Mouse (Mus musculus): ENCODE measurements around the gene Smim10l2a. TPM values are rescaled to one million over a fixed set of nuclear protein-coding genes. Genes with fewer than 3 reads are reported as not detected.
"Not testable (repeated sequence)": the region's sequence is repeated elsewhere in the genome, so short reads cannot be mapped to it uniquely, and the experiment has no call there.

Smim10l2a gene
- 8.5 and 8.8 TPM in 2 replicates for polyA plus RNA-seq (2014; fragmentation: Nextera tagmentation; extraction: Ambion mirVana)

- not testable (repeated sequence) for H3K9me3 ChIP-seq (ENCODE audit: control insufficient read depth, low read length); H3K4me1 ChIP-seq (ENCODE audit: control insufficient read depth, insufficient read depth, low read length); H3K27ac ChIP-seq (replicated peaks; ENCODE audit: low read depth, low read length); H3K36me3 ChIP-seq (ENCODE audit: control insufficient read depth, insufficient read depth, low read length); H3K27me3 ChIP-seq (ENCODE audit: control insufficient read depth, insufficient read depth, low read length)
- peak within 1 kb of the TSS; percentile 43 for H3K4me2 ChIP-seq (ENCODE audit: low read depth, severe bottlenecking)
- H3K9ac ChIP-seq (ENCODE audit: low read length): peak within 1 kb of the TSS; percentile 37; the same call in 1 of the 2 replicates
- H3K4me3 ChIP-seq (ENCODE audit: low read depth, low read length): peak within 1 kb of the TSS; percentile 40
- WGBS: 15% methylated on average over 42 of the region's 56 CpGs
- DNase-seq (ENCODE audit: low spot score) (peak; percentile 69), ATAC-seq (ENCODE audit: insufficient number of reproducible peaks, low FRiP score, low TSS enrichment, low read depth) (peak; percentile 90)
Observed at GRCm38 (mm10) chrX:56374431-56375128, at the start of gene Smim10l2a. TSS of gene Smim10l2a (plus strand) at chrX:56374586.

GRCm38 (mm10) chrX:56332046-56332445 is 42.3 kb upstream of the Smim10l2a start:
- H3K4me3 ChIP-seq (ENCODE audit: low read depth, low read length): no peak overlapping the region
- no peak overlapping the region for H3K4me2 ChIP-seq (ENCODE audit: low read depth, severe bottlenecking)
- ATAC-seq (ENCODE audit: insufficient number of reproducible peaks, low FRiP score, low TSS enrichment, low read depth): no peak
- WGBS: 68% methylated on average over 3 of the region's 3 CpGs
- no peaks in the 10 kb centered on the region for H3K4me1 ChIP-seq (ENCODE audit: control insufficient read depth, insufficient read depth, low read length)
- H3K27me3 ChIP-seq (ENCODE audit: control insufficient read depth, insufficient read depth, low read length): no peaks in the 10 kb centered on the region
- H3K9me3 ChIP-seq (ENCODE audit: control insufficient read depth, low read length): no peaks in the 10 kb centered on the region
- no peaks in the 10 kb centered on the region for H3K36me3 ChIP-seq (ENCODE audit: control insufficient read depth, insufficient read depth, low read length)
- no peak overlapping the region for H3K9ac ChIP-seq (ENCODE audit: low read length)
- H3K27ac ChIP-seq (replicated peaks; ENCODE audit: low read depth, low read length): no peak overlapping the region
- DNase-seq (ENCODE audit: low spot score): no peak

GRCm38 (mm10) chrX:56340305-56340704 is 34.1 kb upstream of the Smim10l2a start:
- H3K4me2 ChIP-seq (ENCODE audit: low read depth, severe bottlenecking): no peak overlapping the region
- no peak overlapping the region for H3K4me3 ChIP-seq (ENCODE audit: low read depth, low read length)
- H3K4me1 ChIP-seq (ENCODE audit: control insufficient read depth, insufficient read depth, low read length): no peaks in the 10 kb centered on the region
- H3K27me3 ChIP-seq (ENCODE audit: control insufficient read depth, insufficient read depth, low read length): no peaks in the 10 kb centered on the region
- no peak overlapping the region for H3K27ac ChIP-seq (replicated peaks; ENCODE audit: low read depth, low read length)
- H3K36me3 ChIP-seq (ENCODE audit: control insufficient read depth, insufficient read depth, low read length): no peaks in the 10 kb centered on the region
- ATAC-seq (ENCODE audit: insufficient number of reproducible peaks, low FRiP score, low TSS enrichment, low read depth): no peak
- DNase-seq (ENCODE audit: low spot score): peak; percentile 31
- no peaks in the 10 kb centered on the region for H3K9me3 ChIP-seq (ENCODE audit: control insufficient read depth, low read length)
- H3K9ac ChIP-seq (ENCODE audit: low read length): no peak overlapping the region

- 82% methylated on average over 3 of the region's 3 CpGs for WGBS
- H3K27ac ChIP-seq (replicated peaks; ENCODE audit: low read depth, low read length): no peak overlapping the region
- ATAC-seq (ENCODE audit: insufficient number of reproducible peaks, low FRiP score, low TSS enrichment, low read depth) (no peak), DNase-seq (ENCODE audit: low spot score) (no peak)
- no peak overlapping the region for H3K9ac ChIP-seq (ENCODE audit: low read length)
- H3K4me3 ChIP-seq (ENCODE audit: low read depth, low read length): no peak overlapping the region
- H3K4me1 ChIP-seq (ENCODE audit: control insufficient read depth, insufficient read depth, low read length): no peaks in the 10 kb centered on the region
- no peaks in the 10 kb centered on the region for H3K36me3 ChIP-seq (ENCODE audit: control insufficient read depth, insufficient read depth, low read length)
- no peaks in the 10 kb centered on the region for H3K27me3 ChIP-seq (ENCODE audit: control insufficient read depth, insufficient read depth, low read length)
- H3K9me3 ChIP-seq (ENCODE audit: control insufficient read depth, low read length): no peaks in the 10 kb centered on the region
- no peak overlapping the region for H3K4me2 ChIP-seq (ENCODE audit: low read depth, severe bottlenecking)
Observed at GRCm38 (mm10) chrX:56342921-56343320, 31.5 kb upstream of the Smim10l2a start.

GRCm38 (mm10) chrX:56346176-56346931 is 28.0 kb upstream of the Smim10l2a start, which contains the start of gene Zfp449:
TSS of gene Zfp449 (plus strand) at chrX:56346400.
- Histone ChIP-seq H3K4me3 (ENCODE audit: low read depth, low read length) (peak within 1 kb of the TSS; percentile 47), H3K27ac (replicated peaks; ENCODE audit: low read depth, low read length) (no peak within 1 kb of the TSS), H3K9ac (ENCODE audit: low read length) (peak within 1 kb of the TSS; percentile 61), H3K4me2 (ENCODE audit: low read depth, severe bottlenecking) (peak within 1 kb of the TSS; percentile 40), H3K4me1 (ENCODE audit: control insufficient read depth, insufficient read depth, low read length) (no peaks in the 10 kb centered on the region), H3K36me3 (ENCODE audit: control insufficient read depth, insufficient read depth, low read length) (no peaks in the 10 kb centered on the region), H3K27me3 (ENCODE audit: control insufficient read depth, insufficient read depth, low read length) (no peaks in the 10 kb centered on the region), H3K9me3 (ENCODE audit: control insufficient read depth, low read length) (no peaks in the 10 kb centered on the region)
- DNase-seq (ENCODE audit: low spot score) (peak; percentile 84), ATAC-seq (ENCODE audit: insufficient number of reproducible peaks, low FRiP score, low TSS enrichment, low read depth) (peak; percentile 96)
- 24% methylated on average over 34 of the region's 39 CpGs for WGBS

- Histone ChIP-seq H3K4me2 (ENCODE audit: low read depth, severe bottlenecking) (peak overlapping the region; percentile 40), H3K27ac (replicated peaks; ENCODE audit: low read depth, low read length) (no peak overlapping the region), H3K9ac (ENCODE audit: low read length) (no peak overlapping the region), H3K4me3 (ENCODE audit: low read depth, low read length) (peak overlapping the region; percentile 47), H3K4me1 (ENCODE audit: control insufficient read depth, insufficient read depth, low read length) (no peaks in the 10 kb centered on the region), H3K27me3 (ENCODE audit: control insufficient read depth, insufficient read depth, low read length) (no peaks in the 10 kb centered on the region), H3K9me3 (ENCODE audit: control insufficient read depth, low read length) (no peaks in the 10 kb centered on the region), H3K36me3 (ENCODE audit: control insufficient read depth, insufficient read depth, low read length) (no peaks in the 10 kb centered on the region)
- ATAC-seq (ENCODE audit: insufficient number of reproducible peaks, low FRiP score, low TSS enrichment, low read depth) (no peak), DNase-seq (ENCODE audit: low spot score) (peak; percentile 20)
- 43% methylated on average over 8 of the region's 8 CpGs for WGBS
Observed at GRCm38 (mm10) chrX:56346932-56347253, 27.5 kb upstream of the Smim10l2a start.

GRCm38 (mm10) chrX:56380852-56381251 is 6.5 kb downstream of the Smim10l2a start:
- no peak overlapping the region for H3K4me2 ChIP-seq (ENCODE audit: low read depth, severe bottlenecking)
- H3K9ac ChIP-seq (ENCODE audit: low read length): no peak overlapping the region
- no peak for DNase-seq (ENCODE audit: low spot score)
- H3K4me1 ChIP-seq (ENCODE audit: control insufficient read depth, insufficient read depth, low read length): no peaks in the 10 kb centered on the region
- WGBS: 80% methylated on average over 2 of the region's 2 CpGs
- H3K4me3 ChIP-seq (ENCODE audit: low read depth, low read length): no peak overlapping the region
- ATAC-seq (ENCODE audit: insufficient number of reproducible peaks, low FRiP score, low TSS enrichment, low read depth): no peak
- H3K36me3 ChIP-seq (ENCODE audit: control insufficient read depth, insufficient read depth, low read length): no peaks in the 10 kb centered on the region
- no peak overlapping the region for H3K27ac ChIP-seq (replicated peaks; ENCODE audit: low read depth, low read length)
- H3K27me3 ChIP-seq (ENCODE audit: control insufficient read depth, insufficient read depth, low read length): no peaks in the 10 kb centered on the region
- no peaks in the 10 kb centered on the region for H3K9me3 ChIP-seq (ENCODE audit: control insufficient read depth, low read length)

GRCm38 (mm10) chrX:56384142-56384541 is 9.8 kb downstream of the Smim10l2a start:
- 83% methylated on average over 2 of the region's 2 CpGs for WGBS
- no peak overlapping the region for H3K4me3 ChIP-seq (ENCODE audit: low read depth, low read length)
- ATAC-seq (ENCODE audit: insufficient number of reproducible peaks, low FRiP score, low TSS enrichment, low read depth) (no peak), DNase-seq (ENCODE audit: low spot score) (no peak)
- H3K36me3 ChIP-seq (ENCODE audit: control insufficient read depth, insufficient read depth, low read length): no peaks in the 10 kb centered on the region
- no peak overlapping the region for H3K9ac ChIP-seq (ENCODE audit: low read length)
- H3K27ac ChIP-seq (replicated peaks; ENCODE audit: low read depth, low read length): no peak overlapping the region
- no peaks in the 10 kb centered on the region for H3K4me1 ChIP-seq (ENCODE audit: control insufficient read depth, insufficient read depth, low read length)
- no peaks in the 10 kb centered on the region for H3K27me3 ChIP-seq (ENCODE audit: control insufficient read depth, insufficient read depth, low read length)
- H3K4me2 ChIP-seq (ENCODE audit: low read depth, severe bottlenecking): no peak overlapping the region
- H3K9me3 ChIP-seq (ENCODE audit: control insufficient read depth, low read length): no peaks in the 10 kb centered on the region
